Mouse (Mus musculus): ENCODE results near the gene Slfnl1.

DNA sequence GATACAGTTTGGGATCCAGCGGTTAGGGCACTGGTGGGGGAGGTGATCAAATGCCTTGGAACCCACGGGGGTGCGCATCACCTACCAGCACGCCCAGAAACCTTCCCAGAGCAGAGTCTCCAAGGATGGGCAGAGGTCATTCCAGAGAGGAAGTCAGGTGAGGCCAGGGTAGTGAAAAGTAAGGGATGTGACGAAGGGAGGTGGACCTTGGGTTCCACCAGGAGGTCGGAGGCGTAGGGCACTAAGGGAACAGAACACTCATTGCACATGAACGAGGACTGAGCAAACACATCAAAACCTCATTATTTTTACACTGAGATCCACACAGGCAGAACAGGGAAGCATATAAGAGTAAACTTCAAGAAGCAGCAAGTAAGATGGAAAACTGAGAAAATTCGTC lies 49.7 kb downstream of the Slfnl1 start:
- TF ChIP-seq NELFE (IDR thresholded peaks at IDR 0.05; ENCODE audit: low read depth, low read length) (no peak), POLR2A (IDR thresholded peaks at IDR 0.05; ENCODE audit: low read depth, low read length) (no peak), ZNF384 (IDR thresholded peaks at IDR 0.05; ENCODE audit: low read depth, low read length) (no peak)
